ENCODE assay signal across 9 mouse cellular contexts in genomic region chr10:128377940-128378448, GRCm38 (mm10). TPM values are rescaled to one million over a fixed set of nuclear protein-coding genes. Genes with fewer than 3 reads are reported as not detected.
DNase-seq lines count a peak whose midpoint lies in the region; ATAC-seq and TF ChIP-seq lines count a peak whose summit lies in the region.
"Had no signal": no experiment of that assay in that cellular context is flagged by ENCODE, and none has a peak within 500 bp of the region (broad histone marks: within the 10 kb centered on the region; RNA-seq: fewer than 3 reads in every experiment).

No protein-coding gene starts in this region.

- ATAC-seq in embryonic facial prominence, embryonic 12.5 days (ENCODE audit: insufficient number of reproducible peaks, insufficient read depth, low FRiP score, low TSS enrichment): no peak
- ATAC-seq in hindbrain, postnatal 0 days: no peak; the same call in 1 of the 2 replicates

- peaks cover 14% of the 10 kb centered on the region for H3K4me1 ChIP-seq in embryonic facial prominence, embryonic 12.5 days
- peaks cover 17% of the 10 kb centered on the region for H3K4me1 ChIP-seq in hindbrain, postnatal 0 days (ENCODE audit: insufficient read depth, low read length)

- H3K36me3 ChIP-seq in embryonic facial prominence, embryonic 12.5 days: peaks cover 44% of the 10 kb centered on the region
- H3K36me3 ChIP-seq in hindbrain, postnatal 0 days (ENCODE audit: insufficient read depth, low read length): peaks cover 29% of the 10 kb centered on the region
- H3K36me3 ChIP-seq in myocyte (ENCODE audit: control insufficient read depth, insufficient read depth): peaks cover 22% of the 10 kb centered on the region

- peaks cover 27% of the 10 kb centered on the region for H3K79me2 ChIP-seq in myocyte (ENCODE audit: control insufficient read depth, insufficient read depth)

- H3K27me3 ChIP-seq in embryonic facial prominence, embryonic 12.5 days: no peaks in the 10 kb centered on the region
- H3K27me3 ChIP-seq in hindbrain, postnatal 0 days (ENCODE audit: insufficient read depth, low read length): no peaks in the 10 kb centered on the region
- no peaks in the 10 kb centered on the region for H3K27me3 ChIP-seq in myocyte (ENCODE audit: control insufficient read depth, insufficient read depth, insufficient read length)

- no peaks in the 10 kb centered on the region for H3K9me3 ChIP-seq in embryonic facial prominence, embryonic 12.5 days
- H3K9me3 ChIP-seq in hindbrain, postnatal 0 days (ENCODE audit: low read length): no peaks in the 10 kb centered on the region

- no peak for DNase-seq in layer of hippocampus, adult 2 months (ENCODE audit: low spot score in 2 of 2)
- DNase-seq in layer of hippocampus, postnatal 36 days: no peak
- DNase-seq in hindbrain, postnatal 0 days (ENCODE audit: low spot score): no peak
- DNase-seq in layer of hippocampus, adult 11-12 months (ENCODE audit: low spot score): no peak
- no peak for DNase-seq in adrenal gland, adult 2 months
- DNase-seq in spleen, adult 18-20 months: no peak
- DNase-seq: kidney, adult 11 months had no signal

- H3K27ac ChIP-seq in layer of hippocampus, adult 2 months: peak overlapping the region; percentile 99
- peak overlapping the region; percentile 95 for H3K27ac ChIP-seq in embryonic facial prominence, embryonic 12.5 days
- H3K27ac ChIP-seq in hindbrain, postnatal 0 days: peak overlapping the region; percentile 98

- 53% methylated on average over 14 of the region's 14 CpGs for WGBS in embryonic facial prominence, embryonic 12.5 days
- 55% methylated on average over 14 of the region's 14 CpGs for WGBS in hindbrain, postnatal 0 days

- no peak for TF ChIP-seq POLR2A in myocyte (IDR thresholded peaks at IDR 0.05; ENCODE audit: insufficient read length, low read depth)

- TF ChIP-seq CTCF in layer of hippocampus, adult 2 months (conservative IDR thresholded peaks at IDR 0.05): no peak
- TF ChIP-seq CTCF in hindbrain, postnatal 0 days (IDR thresholded peaks at IDR 0.05; ENCODE audit: low read depth): no peak

- H3K9ac ChIP-seq in embryonic facial prominence, embryonic 12.5 days: peak overlapping the region; percentile 95
- H3K9ac ChIP-seq in hindbrain, postnatal 0 days (replicated peaks; ENCODE audit: low read length): peak overlapping the region; percentile 99

- H3K4me3 ChIP-seq in layer of hippocampus, adult 2 months: peak overlapping the region; percentile 83
- H3K4me3 ChIP-seq in embryonic facial prominence, embryonic 12.5 days: peak overlapping the region; percentile 97
- H3K4me3 ChIP-seq in hindbrain, postnatal 0 days (ENCODE audit: low read length): peak overlapping the region; percentile 96
- H3K4me3 ChIP-seq in myocyte: peak overlapping the region; percentile 56

- peak overlapping the region; percentile 35 for H3ac ChIP-seq in myocyte (ENCODE audit: control insufficient read depth, insufficient read length)

- H3K4me2 ChIP-seq in embryonic facial prominence, embryonic 12.5 days (replicated peaks): peak overlapping the region; percentile 78
- peak overlapping the region; percentile 75 for H3K4me2 ChIP-seq in hindbrain, postnatal 0 days (ENCODE audit: low read depth, low read length)
- peak overlapping the region; percentile 92 for H3K4me2 ChIP-seq in myocyte (ENCODE audit: low read depth)

TF ChIP-seq in myocyte, 11 proteins besides CTCF, POLR2A, EP300 and RAD21:
- TF ChIP-seq TCF12 (IDR thresholded peaks at IDR 0.05; ENCODE audit: insufficient read depth, poor library complexity, severe bottlenecking): no peak
- no peak for TF ChIP-seq CEBPB (IDR thresholded peaks at IDR 0.05; ENCODE audit: insufficient read depth, poor library complexity, severe bottlenecking)
- TF ChIP-seq POLR2AphosphoS2 (IDR thresholded peaks at IDR 0.05; ENCODE audit: insufficient read length, low read depth): peak; percentile 16
- no peak for TF ChIP-seq SRF (IDR thresholded peaks at IDR 0.05; ENCODE audit: control insufficient read depth, insufficient read length, low read depth)

RNA-seq across cellular contexts. Expression of gene Ankrd52, which starts 1.1 kb away (rescaled TPM):
- total RNA-seq in layer of hippocampus, adult 2 months (2021): 10 to 100 TPM; 50.6 to 51.6 TPM
- total RNA-seq in layer of hippocampus, postnatal 36 days (2021): 10 to 100 TPM; 55.6 to 59.6 TPM
- polyA plus RNA-seq in embryonic facial prominence, embryonic 12.5 days (2016; fragmentation: Nextera tagmentation; extraction: Ambion mirVana): 14.8 and 15.4 TPM in 2 replicates
- 38.8 and 39.5 TPM in 2 replicates for total RNA-seq in hindbrain, postnatal 0 days (2014; rRNA removed)
- polyA plus RNA-seq in hindbrain, postnatal 0 days (2015; fragmentation: Nextera tagmentation; extraction: Ambion mirVana): 9.1 and 10.6 TPM in 2 replicates
- polyA plus RNA-seq in myocyte (2012; fragmentation: generic; extraction: Trizol): 30.8 TPM
- 10 to 100 TPM; 48.3 to 59.3 TPM for total RNA-seq in adrenal gland, adult 2 months (2021)
- 44.2 and 53.1 TPM in 2 replicates for polyA plus RNA-seq in adrenal gland, adult 2 months (2012; rRNA removed)

RNA-seq across cellular contexts. Expression of gene Coq10a, which starts 9.2 kb away (rescaled TPM):
- total RNA-seq in layer of hippocampus, adult 2 months (2021): 10 to 100 TPM; 48.6 to 49.2 TPM
- 10 to 100 TPM; 51.2 to 52.8 TPM for total RNA-seq in layer of hippocampus, postnatal 36 days (2021)
- 15.0 and 17.9 TPM in 2 replicates for polyA plus RNA-seq in embryonic facial prominence, embryonic 12.5 days (2016; fragmentation: Nextera tagmentation; extraction: Ambion mirVana)
- total RNA-seq in hindbrain, postnatal 0 days (2014; rRNA removed): 26.9 and 42.1 TPM in 2 replicates
- polyA plus RNA-seq in hindbrain, postnatal 0 days (2015; fragmentation: Nextera tagmentation; extraction: Ambion mirVana): 50.8 and 52.1 TPM in 2 replicates
- polyA plus RNA-seq in myocyte (2012; fragmentation: generic; extraction: Trizol): 61.2 TPM
- total RNA-seq in adrenal gland, adult 2 months (2021): 10 to 100 TPM; 72.2 to 77.1 TPM
- polyA plus RNA-seq in adrenal gland, adult 2 months (2012; rRNA removed): 44.2 and 116 TPM in 2 replicates

RNA-seq across cellular contexts. Expression of gene Slc39a5, which starts 23.0 kb away (rescaled TPM):
- under 1 TPM in 1 of 2 experiments, not detected in 1; 0.29 TPM for total RNA-seq in layer of hippocampus, adult 2 months (2021)
- total RNA-seq in layer of hippocampus, postnatal 36 days (2021): not detected
- polyA plus RNA-seq in embryonic facial prominence, embryonic 12.5 days (2016; fragmentation: Nextera tagmentation; extraction: Ambion mirVana): 0.33 TPM in 1 of 2 replicates, not detected in the other
- total RNA-seq in hindbrain, postnatal 0 days (2014; rRNA removed): 0.58 and 2.3 TPM in 2 replicates
- 0.55 and 0.66 TPM in 2 replicates for polyA plus RNA-seq in hindbrain, postnatal 0 days (2015; fragmentation: Nextera tagmentation; extraction: Ambion mirVana)
- polyA plus RNA-seq in myocyte (2012; fragmentation: generic; extraction: Trizol): not detected
- not detected for total RNA-seq in adrenal gland, adult 2 months (2021)
- not detected in 2 replicates for polyA plus RNA-seq in adrenal gland, adult 2 months (2012; rRNA removed)

RNA-seq across cellular contexts. Expression of gene Nabp2, which starts 33.3 kb away (rescaled TPM):
- 10 to 100 TPM; 88.2 to 93.0 TPM for total RNA-seq in layer of hippocampus, adult 2 months (2021)
- total RNA-seq in layer of hippocampus, postnatal 36 days (2021): 10 to 100 TPM; 91.6 to 92.0 TPM
- polyA plus RNA-seq in embryonic facial prominence, embryonic 12.5 days (2016; fragmentation: Nextera tagmentation; extraction: Ambion mirVana): 67.6 and 70.1 TPM in 2 replicates
- total RNA-seq in hindbrain, postnatal 0 days (2014; rRNA removed): 73.9 and 98.9 TPM in 2 replicates
- 135 and 140 TPM in 2 replicates for polyA plus RNA-seq in hindbrain, postnatal 0 days (2015; fragmentation: Nextera tagmentation; extraction: Ambion mirVana)
- 115 TPM for polyA plus RNA-seq in myocyte (2012; fragmentation: generic; extraction: Trizol)
- 10 to 100 TPM; 79.3 to 93.8 TPM for total RNA-seq in adrenal gland, adult 2 months (2021)
- polyA plus RNA-seq in adrenal gland, adult 2 months (2012; rRNA removed): 21.3 and 22.2 TPM in 2 replicates

RNA-seq across cellular contexts. Expression of gene Rnf41, which starts 33.5 kb away (rescaled TPM):
- 10 to 100 TPM; 69.5 to 71.8 TPM for total RNA-seq in layer of hippocampus, adult 2 months (2021)
- total RNA-seq in layer of hippocampus, postnatal 36 days (2021): 10 to 100 TPM; 74.4 to 76.3 TPM
- polyA plus RNA-seq in embryonic facial prominence, embryonic 12.5 days (2016; fragmentation: Nextera tagmentation; extraction: Ambion mirVana): 44.5 and 50.5 TPM in 2 replicates
- 98.1 and 105 TPM in 2 replicates for total RNA-seq in hindbrain, postnatal 0 days (2014; rRNA removed)
- polyA plus RNA-seq in hindbrain, postnatal 0 days (2015; fragmentation: Nextera tagmentation; extraction: Ambion mirVana): 75.8 and 76.3 TPM in 2 replicates
- polyA plus RNA-seq in myocyte (2012; fragmentation: generic; extraction: Trizol): 35.2 TPM
- 10 to 100 TPM; 39.1 to 41.7 TPM for total RNA-seq in adrenal gland, adult 2 months (2021)
- polyA plus RNA-seq in adrenal gland, adult 2 months (2012; rRNA removed): 24.4 and 28.4 TPM in 2 replicates
